49 mouse cellular contexts compared by ENCODE assay signal in genomic region chr7:30629013-30629412, GRCm38 (mm10). TPM values are rescaled to one million over a fixed set of nuclear protein-coding genes. Genes with fewer than 3 reads are reported as not detected.
"Had no signal": no experiment of that assay in that cellular context is flagged by ENCODE, and none has a peak within 500 bp of the region (broad histone marks: within the 10 kb centered on the region; RNA-seq: fewer than 3 reads in every experiment).

No protein-coding gene starts in this region.

- H3K9ac ChIP-seq: heart, embryonic 12.5 days; heart, embryonic 13.5 days; heart, embryonic 15.5 days; hindbrain, embryonic 12.5 days; hindbrain, embryonic 13.5 days; hindbrain, embryonic 14.5 days; hindbrain, embryonic 15.5 days; intestine, embryonic 15.5 days; kidney, embryonic 15.5 days had no signal

- H3K4me2 ChIP-seq: heart, embryonic 11.5 days; heart, embryonic 12.5 days; heart, embryonic 13.5 days; heart, embryonic 15.5 days; hindbrain, embryonic 12.5 days; hindbrain, embryonic 13.5 days; hindbrain, embryonic 14.5 days; hindbrain, embryonic 15.5 days; intestine, embryonic 15.5 days; kidney, embryonic 15.5 days had no signal

- H3K4me3 ChIP-seq: heart, embryonic 10.5 days; heart, embryonic 12.5 days; heart, embryonic 13.5 days; heart, embryonic 15.5 days; hindbrain, embryonic 10.5 days; hindbrain, embryonic 12.5 days; hindbrain, embryonic 13.5 days; hindbrain, embryonic 15.5 days; intestine, embryonic 15.5 days; kidney, embryonic 15.5 days; layer of hippocampus, adult 2 months had no signal

- DNase-seq: heart, postnatal 10 days; heart, postnatal 14 days; heart, postnatal 36 days; heart, postnatal 4 days; kidney, adult 11 months; kidney, adult 18-20 months; kidney, adult 2 months; kidney, adult 8-10 months; kidney, adult 9 months; kidney, postnatal 10 days; kidney, postnatal 14 days; kidney, postnatal 25 days; kidney, postnatal 36 days; kidney, postnatal 4 days; layer of hippocampus, adult 9-11 months; layer of hippocampus, postnatal 36 days had no signal

- H3K9me3 ChIP-seq: heart, embryonic 10.5 days; heart, embryonic 12.5 days; heart, embryonic 13.5 days; heart, embryonic 15.5 days; hindbrain, embryonic 10.5 days; hindbrain, embryonic 12.5 days; hindbrain, embryonic 13.5 days; hindbrain, embryonic 15.5 days; intestine, embryonic 15.5 days; kidney, embryonic 15.5 days had no signal

- H3K27ac ChIP-seq: heart, embryonic 10.5 days; heart, embryonic 13.5 days; heart, embryonic 15.5 days; hindbrain, embryonic 10.5 days; hindbrain, embryonic 12.5 days; hindbrain, embryonic 13.5 days; hindbrain, embryonic 14.5 days; hindbrain, embryonic 15.5 days; hindbrain, postnatal 0 days; intestine, embryonic 15.5 days; kidney, embryonic 15.5 days; kidney, postnatal 0 days; layer of hippocampus, adult 2 months had no signal

- H3K36me3 ChIP-seq: intestine, embryonic 15.5 days had no signal

RNA-seq across cellular contexts. Expression of gene Etv2, which starts 6.6 kb away (rescaled TPM):
- total RNA-seq: heart, postnatal 10 days; heart, postnatal 14 days; heart, postnatal 25 days; heart, postnatal 36 days; heart, postnatal 4 days; hematopoietic stem cell, adult 5-6 weeks; hindbrain, postnatal 0 days; layer of hippocampus, adult 18-20 months; layer of hippocampus, adult 2 months; layer of hippocampus, adult 8-10 months; layer of hippocampus, postnatal 10 days; layer of hippocampus, postnatal 14 days; layer of hippocampus, postnatal 25 days; layer of hippocampus, postnatal 36 days had no signal
- polyA plus RNA-seq: heart, embryonic 15.5 days; heart, embryonic 16.5 days; heart, postnatal 0 days; hindbrain, embryonic 11.5 days; hindbrain, embryonic 12.5 days; hindbrain, embryonic 13.5 days; hindbrain, embryonic 15.5 days; hindbrain, embryonic 16.5 days; hindbrain, postnatal 0 days; inflammation-experienced regulatory T-cells, adult 6 months; intestine, embryonic 14.5 days; intestine, embryonic 15.5 days; intestine, embryonic 16.5 days; intestine, postnatal 0 days; kidney, adult 2 months; kidney, embryonic 14.5 days; kidney, embryonic 15.5 days; kidney, embryonic 16.5 days; kidney, postnatal 0 days; large intestine, adult 2 months had no signal

RNA-seq across cellular contexts. Expression of gene Upk1a, which starts 16.4 kb away (rescaled TPM):
- total RNA-seq: hematopoietic stem cell, adult 5-6 weeks had no signal

RNA-seq across cellular contexts. Expression of gene Zbtb32, which starts 30.3 kb away (rescaled TPM):
- total RNA-seq: heart, postnatal 10 days; heart, postnatal 14 days; heart, postnatal 25 days; heart, postnatal 36 days; heart, postnatal 4 days; hematopoietic stem cell, adult 5-6 weeks; hindbrain, postnatal 0 days; layer of hippocampus, adult 18-20 months; layer of hippocampus, adult 2 months; layer of hippocampus, adult 8-10 months; layer of hippocampus, postnatal 10 days; layer of hippocampus, postnatal 14 days; layer of hippocampus, postnatal 25 days; layer of hippocampus, postnatal 36 days had no signal
